Mouse (Mus musculus): ENCODE data around the gene Lasp1. TPM values are rescaled to one million over a fixed set of nuclear protein-coding genes. Genes with fewer than 3 reads are reported as not detected.

Gene Lasp1
- 31.4 and 36.7 TPM in 2 replicates for polyA plus RNA-seq (2015; fragmentation: Nextera tagmentation; extraction: Ambion mirVana)

GRCm38 (mm10) chr11:97798782-97799145 is at the start of gene Lasp1:
Gene Lasp1 (plus strand): TSS chr11:97799000.
- Histone ChIP-seq H3K27ac (replicated peaks) (peak within 1 kb of the TSS; percentile 89), H3K36me3 (replicated peaks) (no peaks in the 10 kb centered on the region), H3K4me1 (replicated peaks) (peaks cover 60% of the 10 kb centered on the region), H3K4me3 (replicated peaks) (peak within 1 kb of the TSS; percentile 71), H3K9me3 (replicated peaks) (no peaks in the 10 kb centered on the region), H3K9ac (peak within 1 kb of the TSS; percentile 65), H3K27me3 (peaks cover 28% of the 10 kb centered on the region), H3K4me2 (peak within 1 kb of the TSS; percentile 92)
- under 1% methylated on average over 11 of the region's 11 CpGs for WGBS (ENCODE audit: insufficient replicate concordance)
- peak; percentile 25 for ATAC-seq (ENCODE audit: insufficient read depth)

GRCm38 (mm10) chr11:97753277-97753676 is 45.5 kb upstream of the Lasp1 start:
- no peaks in the 10 kb centered on the region for H3K9me3 ChIP-seq (replicated peaks)
- H3K36me3 ChIP-seq (replicated peaks): peaks cover 93% of the 10 kb centered on the region

DNA sequence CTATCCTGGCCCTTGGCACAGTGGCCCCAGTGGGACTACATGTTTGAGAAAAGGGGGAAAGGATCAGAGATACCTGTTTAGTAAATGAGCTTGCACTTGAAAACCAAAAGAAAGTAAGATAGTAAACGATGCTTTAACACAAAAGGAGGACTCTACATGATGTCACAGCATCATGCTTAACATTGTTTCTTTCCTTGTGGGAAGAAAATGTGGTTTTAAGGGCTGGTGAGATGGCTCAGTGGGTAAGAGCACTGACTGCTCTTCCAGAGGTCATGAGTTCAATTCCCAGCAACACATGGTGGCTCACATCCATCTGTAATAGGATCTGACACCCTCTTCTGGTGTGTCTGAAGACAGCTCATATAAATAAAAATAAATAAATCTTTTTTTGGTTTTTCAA is 40.7 kb upstream of the Lasp1 start:
- no peak overlapping the region for H3K4me3 ChIP-seq (replicated peaks)
- H3K4me2 ChIP-seq: no peak overlapping the region
- H3K9me3 ChIP-seq (replicated peaks): no peaks in the 10 kb centered on the region
- no peak overlapping the region for H3K9ac ChIP-seq
- peaks cover 5% of the 10 kb centered on the region; the same call in 1 of the 2 replicates for H3K4me1 ChIP-seq (replicated peaks)
- no peak for ATAC-seq (ENCODE audit: insufficient read depth)
- H3K27ac ChIP-seq (replicated peaks): no peak overlapping the region
- 72% methylated on average over 1 of the region's 1 CpGs for WGBS (ENCODE audit: insufficient replicate concordance)
- no peaks in the 10 kb centered on the region for H3K27me3 ChIP-seq
- peaks cover 90% of the 10 kb centered on the region for H3K36me3 ChIP-seq (replicated peaks)

More at GRCm38 (mm10) chr11:97753277-97753676, 45.5 kb upstream of the Lasp1 start:
- WGBS (ENCODE audit: insufficient replicate concordance): 82% methylated on average over 8 of the region's 8 CpGs
- Histone ChIP-seq H3K4me1 (replicated peaks) (peaks cover 5% of the 10 kb centered on the region; the same call in 1 of the 2 replicates), H3K4me2 (no peak overlapping the region), H3K4me3 (replicated peaks) (no peak overlapping the region), H3K27ac (replicated peaks) (no peak overlapping the region), H3K27me3 (no peaks in the 10 kb centered on the region), H3K9ac (no peak overlapping the region)
- no peak for ATAC-seq (ENCODE audit: insufficient read depth)

DNA sequence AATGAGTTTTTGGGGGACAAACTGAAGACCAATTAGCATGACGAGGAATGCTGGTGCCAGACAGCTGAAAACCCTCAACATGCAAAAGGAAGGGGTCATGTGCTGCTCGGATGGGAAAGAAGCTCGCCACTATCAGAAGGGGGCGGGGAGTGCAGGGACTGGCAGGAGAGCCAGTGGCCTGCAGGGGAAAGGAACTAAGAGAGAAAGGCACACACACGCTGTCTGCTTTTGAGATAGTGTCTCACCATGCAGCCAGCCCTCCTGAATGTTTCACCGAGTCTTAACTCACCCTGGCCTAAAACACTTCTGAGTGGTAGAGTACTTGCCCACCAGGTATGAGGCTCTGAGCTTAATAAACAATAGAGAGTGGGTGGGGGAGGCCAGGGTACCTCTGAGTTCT is 39.9 kb upstream of the Lasp1 start:
- Histone ChIP-seq H3K27ac (replicated peaks) (no peak overlapping the region), H3K4me3 (replicated peaks) (no peak overlapping the region), H3K9me3 (replicated peaks) (no peaks in the 10 kb centered on the region), H3K4me2 (no peak overlapping the region), H3K4me1 (replicated peaks) (peaks cover 5% of the 10 kb centered on the region; the same call in 1 of the 2 replicates), H3K9ac (no peak overlapping the region), H3K36me3 (replicated peaks) (peaks cover 87% of the 10 kb centered on the region), H3K27me3 (no peaks in the 10 kb centered on the region)
- 70% methylated on average over 6 of the region's 6 CpGs for WGBS (ENCODE audit: insufficient replicate concordance)
- ATAC-seq (ENCODE audit: insufficient read depth): no peak

DNA sequence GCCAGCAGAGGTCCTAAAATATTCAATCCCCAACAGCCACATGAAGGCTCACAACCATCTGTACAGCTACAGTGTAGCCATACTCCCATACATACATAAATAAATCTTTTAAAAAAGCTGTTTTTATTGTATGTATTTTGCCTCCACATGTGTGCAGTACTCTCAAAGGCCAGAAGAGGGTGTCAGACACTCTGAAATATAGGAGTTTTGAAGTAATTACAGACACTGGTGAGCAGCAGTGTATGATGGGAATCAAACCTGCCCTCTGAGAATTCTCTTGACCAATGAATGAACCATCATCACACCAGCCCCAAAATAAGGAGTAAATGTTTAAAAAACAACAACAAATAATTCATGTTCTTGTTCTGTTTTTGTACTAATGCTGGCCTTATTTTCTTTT is 37.2 kb upstream of the Lasp1 start:
- ATAC-seq (ENCODE audit: insufficient read depth): no peak
- H3K27me3 ChIP-seq: no peaks in the 10 kb centered on the region
- peaks cover 18% of the 10 kb centered on the region for H3K4me1 ChIP-seq (replicated peaks)
- no peaks in the 10 kb centered on the region for H3K9me3 ChIP-seq (replicated peaks)
- H3K36me3 ChIP-seq (replicated peaks): peaks cover 66% of the 10 kb centered on the region
- no peak overlapping the region for H3K4me2 ChIP-seq
- H3K9ac ChIP-seq: no peak overlapping the region
- no peak overlapping the region for H3K27ac ChIP-seq (replicated peaks)
- H3K4me3 ChIP-seq (replicated peaks): no peak overlapping the region

- H3K4me2 ChIP-seq: peak within 1 kb of the TSS; percentile 87
- H3K36me3 ChIP-seq (replicated peaks): peaks cover 26% of the 10 kb centered on the region
- no peaks in the 10 kb centered on the region for H3K9me3 ChIP-seq (replicated peaks)
- H3K27ac ChIP-seq (replicated peaks): peak within 1 kb of the TSS; percentile 92
- WGBS (ENCODE audit: insufficient replicate concordance): under 1% methylated on average over 38 of the region's 38 CpGs
- peak within 1 kb of the TSS; percentile 96 for H3K9ac ChIP-seq
- peaks cover 24% of the 10 kb centered on the region for H3K4me1 ChIP-seq (replicated peaks)
- H3K4me3 ChIP-seq (replicated peaks): peak within 1 kb of the TSS; percentile 98
- ATAC-seq (ENCODE audit: insufficient read depth): peak; percentile 95
- peaks cover 3% of the 10 kb centered on the region; the same call in 1 of the 2 replicates for H3K27me3 ChIP-seq
Measured at GRCm38 (mm10) chr11:97766154-97766881, 32.5 kb upstream of the Lasp1 start, which contains the start of gene Cwc25. Gene Cwc25 (minus strand): TSS chr11:97766556.

DNA sequence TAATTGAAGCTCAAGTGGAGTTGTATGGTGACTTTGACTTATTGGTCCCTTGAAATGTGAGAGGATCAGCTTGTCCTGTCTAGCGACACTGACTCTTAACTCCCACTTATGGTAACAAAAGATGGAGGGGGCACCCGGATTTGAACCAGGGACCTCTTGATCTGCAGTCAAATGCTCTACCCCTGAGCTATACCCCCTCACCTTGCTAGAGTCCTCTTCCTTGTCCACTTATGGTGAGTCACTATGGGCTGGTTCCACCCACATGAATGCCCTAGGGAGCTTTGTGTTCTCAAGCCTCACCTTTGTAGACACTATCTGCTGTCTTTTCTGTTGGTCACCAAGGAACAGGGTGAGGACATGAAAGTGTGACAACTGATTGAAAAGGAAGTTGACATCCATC is 29.1 kb upstream of the Lasp1 start:
- H3K36me3 ChIP-seq (replicated peaks): no peaks in the 10 kb centered on the region
- no peak overlapping the region for H3K27ac ChIP-seq (replicated peaks)
- no peak overlapping the region for H3K9ac ChIP-seq
- peaks cover 3% of the 10 kb centered on the region for H3K27me3 ChIP-seq
- H3K4me3 ChIP-seq (replicated peaks): no peak overlapping the region
- no peaks in the 10 kb centered on the region for H3K9me3 ChIP-seq (replicated peaks)
- H3K4me2 ChIP-seq: no peak overlapping the region
- ATAC-seq (ENCODE audit: insufficient read depth): no peak
- peaks cover 19% of the 10 kb centered on the region for H3K4me1 ChIP-seq (replicated peaks)
- WGBS (ENCODE audit: insufficient replicate concordance): 36% methylated on average over 2 of the region's 2 CpGs

GRCm38 (mm10) chr11:97771410-97771809 is 27.4 kb upstream of the Lasp1 start:
- Histone ChIP-seq H3K9ac (no peak overlapping the region), H3K4me1 (replicated peaks) (peaks cover 14% of the 10 kb centered on the region), H3K4me3 (replicated peaks) (no peak overlapping the region), H3K36me3 (replicated peaks) (peaks cover 7% of the 10 kb centered on the region), H3K4me2 (no peak overlapping the region), H3K9me3 (replicated peaks) (no peaks in the 10 kb centered on the region), H3K27ac (replicated peaks) (no peak overlapping the region), H3K27me3 (peaks cover 3% of the 10 kb centered on the region)
- 67% methylated on average over 14 of the region's 14 CpGs for WGBS (ENCODE audit: insufficient replicate concordance)
- no peak for ATAC-seq (ENCODE audit: insufficient read depth)

GRCm38 (mm10) chr11:97775186-97775585 is 23.6 kb upstream of the Lasp1 start:
- no peak overlapping the region for H3K4me3 ChIP-seq (replicated peaks)
- no peaks in the 10 kb centered on the region for H3K9me3 ChIP-seq (replicated peaks)
- peaks cover 24% of the 10 kb centered on the region for H3K4me1 ChIP-seq (replicated peaks)
- H3K27ac ChIP-seq (replicated peaks): no peak overlapping the region
- no peaks in the 10 kb centered on the region; the same call in 1 of the 2 replicates for H3K27me3 ChIP-seq
- peaks cover 44% of the 10 kb centered on the region for H3K36me3 ChIP-seq (replicated peaks)
- H3K9ac ChIP-seq: no peak overlapping the region
- no peak overlapping the region for H3K4me2 ChIP-seq
- no peak for ATAC-seq (ENCODE audit: insufficient read depth)
- WGBS (ENCODE audit: insufficient replicate concordance): 70% methylated on average over 13 of the region's 13 CpGs

DNA sequence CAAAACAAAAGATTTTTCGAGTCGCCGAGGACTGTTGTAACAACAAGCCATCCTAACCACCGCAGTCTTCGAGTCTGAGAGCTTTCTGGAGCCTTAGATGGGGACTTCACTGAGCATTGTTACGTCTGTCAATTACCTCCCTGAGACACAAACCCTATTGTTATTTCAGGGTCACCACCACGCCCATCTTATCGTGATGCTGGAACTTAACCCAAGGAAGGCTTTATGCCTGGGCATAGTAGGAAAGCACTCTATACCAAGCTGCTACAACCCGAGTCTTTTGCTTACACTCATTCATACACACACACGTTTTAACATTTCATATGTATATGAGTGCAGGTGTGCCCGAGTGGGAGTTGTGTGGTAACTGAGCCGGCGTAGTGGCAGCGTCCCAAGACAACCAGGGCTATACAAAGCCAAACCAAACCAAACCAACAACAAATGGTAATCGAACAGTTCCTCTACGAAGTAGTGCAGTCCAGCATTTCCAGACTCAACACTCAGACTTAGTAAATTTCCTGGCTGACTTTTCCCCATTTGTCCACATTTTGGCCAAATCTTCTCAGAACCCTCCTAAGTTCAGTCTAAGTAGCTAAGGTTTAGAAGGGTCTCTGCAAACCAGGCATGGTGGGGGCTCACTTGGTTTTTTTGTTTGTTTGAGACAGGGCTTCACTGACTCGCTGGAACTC is 22.8 kb upstream of the Lasp1 start, which contains the start of gene 1700001P01Rik:
TSS of gene 1700001P01Rik (minus strand) at position 111 of the 689 bp plus-strand sequence.
- no peak within 1 kb of the TSS for H3K9ac ChIP-seq
- peaks cover 32% of the 10 kb centered on the region for H3K4me1 ChIP-seq (replicated peaks)
- H3K36me3 ChIP-seq (replicated peaks): peaks cover 52% of the 10 kb centered on the region
- ATAC-seq (ENCODE audit: insufficient read depth): no peak
- H3K27ac ChIP-seq (replicated peaks): no peak within 1 kb of the TSS
- no peaks in the 10 kb centered on the region for H3K9me3 ChIP-seq (replicated peaks)
- 41% methylated on average over 17 of the region's 17 CpGs for WGBS (ENCODE audit: insufficient replicate concordance)
- H3K4me2 ChIP-seq: no peak within 1 kb of the TSS
- H3K4me3 ChIP-seq (replicated peaks): no peak within 1 kb of the TSS
- H3K27me3 ChIP-seq: no peaks in the 10 kb centered on the region; the same call in 1 of the 2 replicates

DNA sequence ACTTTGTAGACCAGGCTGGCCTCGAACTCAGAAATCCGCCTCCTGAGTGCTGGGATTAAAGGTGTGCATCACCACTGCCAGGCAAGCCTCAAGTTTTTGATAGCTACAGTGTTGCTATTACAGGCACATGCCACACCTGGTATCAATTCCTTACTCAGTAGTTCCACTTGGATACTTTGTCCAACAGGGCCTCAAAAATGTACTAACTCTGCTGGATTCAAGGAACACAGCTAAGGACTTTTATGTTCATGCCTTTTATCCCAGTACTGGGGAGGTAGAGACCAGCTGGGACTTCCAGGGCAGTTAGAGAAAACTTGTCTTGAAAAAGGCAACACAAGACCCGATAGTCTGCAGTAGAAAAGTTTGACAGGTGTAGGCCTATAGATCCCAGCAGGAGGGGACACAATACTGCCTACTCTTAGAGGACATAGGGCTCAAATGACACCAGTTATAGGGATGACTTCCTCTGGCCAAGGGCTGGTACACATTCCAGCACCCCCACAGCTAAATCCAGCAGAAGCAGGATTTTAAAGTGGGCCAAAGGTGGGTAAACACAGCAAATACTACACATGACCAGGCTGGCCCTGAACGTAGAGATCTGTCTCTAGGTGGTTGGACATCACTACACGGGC is 22.2 kb upstream of the Lasp1 start:
- WGBS (ENCODE audit: insufficient replicate concordance): 51% methylated on average over 5 of the region's 5 CpGs
- 0 out of 2 replicates have a peak, but pooled peaks have one; percentile 22 for ATAC-seq (ENCODE audit: insufficient read depth)
- H3K4me2 ChIP-seq: no peak overlapping the region
- H3K9ac ChIP-seq: no peak overlapping the region
- H3K27me3 ChIP-seq: no peaks in the 10 kb centered on the region; the same call in 1 of the 2 replicates
- peaks cover 55% of the 10 kb centered on the region for H3K36me3 ChIP-seq (replicated peaks)
- H3K4me3 ChIP-seq (replicated peaks): no peak overlapping the region
- H3K4me1 ChIP-seq (replicated peaks): peaks cover 39% of the 10 kb centered on the region
- H3K27ac ChIP-seq (replicated peaks): no peak overlapping the region
- H3K9me3 ChIP-seq (replicated peaks): no peaks in the 10 kb centered on the region

Data from liver, embryonic 15.5 days (tissue).